Mouse (Mus musculus) kidney, adult 2 months (tissue): ENCODE measurements around the gene Psmb7. TPM values are rescaled to one million over a fixed set of nuclear protein-coding genes. Genes with fewer than 3 reads are reported as not detected.
A peak's percentile ranks its signal among the peaks of the same experiment; 100 is the strongest.

Experiments used
- DNase-seq: peaks from one replicate; pipeline ENCODE4 v3.0.0; 2021
- H3K27ac ChIP-seq: fragments of 200-500 bp; 2 replicates; pipeline ENCODE4 v1.5.1; 2012; ENCODE audit warnings: low read depth, low read length, control low read depth, inconsistent platforms; ENCODE audit not compliant: insufficient read depth
- H3K27me3 ChIP-seq: fragments of 200-500 bp; replicated peaks from 2 replicates; pipeline ENCODE4 v1.6.1; 2012; ENCODE audit warnings: mild to moderate bottlenecking, moderate library complexity, low read length, inconsistent platforms; ENCODE audit not compliant: control insufficient read depth, insufficient read depth
- H3K36me3 ChIP-seq: fragments of 200-500 bp; 2 replicates; pipeline ENCODE4 v1.6.1; 2012; ENCODE audit warnings: mild to moderate bottlenecking, moderate library complexity, low read length, inconsistent platforms; ENCODE audit not compliant: control insufficient read depth, insufficient read depth
- H3K4me1 ChIP-seq: fragments of 200-500 bp; 2 replicates; pipeline ENCODE4 v1.6.1; 2011; ENCODE audit warnings: low read length; ENCODE audit not compliant: control insufficient read depth, insufficient read depth
- H3K4me3 ChIP-seq: fragments of 200-500 bp; 2 replicates; pipeline ENCODE4 v1.5.1; 2011; ENCODE audit warnings: mild to moderate bottlenecking, low read depth, low read length, control low read depth; ENCODE audit not compliant: insufficient read depth
- CTCF ChIP-seq: fragments of 200-500 bp; conservative IDR thresholded peaks from 2 replicates; pipeline ENCODE4 v1.5.1; 2011; ENCODE audit warnings: low read depth, mild to moderate bottlenecking, control low read depth, low read length, moderate library complexity, mixed read lengths; ENCODE audit not compliant: insufficient read depth, insufficient read length
- POLR2A ChIP-seq: fragments of 200-500 bp; IDR thresholded peaks from one replicate; pipeline ENCODE4 v1.6.1; 2011; ENCODE audit warnings: low read depth, low read length, control low read depth
- WGBS: fragments of 180-500 bp; shearing (Covaris S2); methylation state at CpG from one replicate; pipeline ENCODE4 v1.1.7; 2018; 5-methylcytosine and 5-hydroxymethylcytosine counted together
- polyA plus RNA-seq: library from polyadenylated mRNA; depleted of rRNA; stranded (reverse); fragments of >200 nt; gene quantifications from 2 replicates; pipeline ENCODE4 v1.2.3, GENCODE M21; 2012

Psmb7 gene
- polyA plus RNA-seq, 1 experiment = 136 TPM

DNA sequence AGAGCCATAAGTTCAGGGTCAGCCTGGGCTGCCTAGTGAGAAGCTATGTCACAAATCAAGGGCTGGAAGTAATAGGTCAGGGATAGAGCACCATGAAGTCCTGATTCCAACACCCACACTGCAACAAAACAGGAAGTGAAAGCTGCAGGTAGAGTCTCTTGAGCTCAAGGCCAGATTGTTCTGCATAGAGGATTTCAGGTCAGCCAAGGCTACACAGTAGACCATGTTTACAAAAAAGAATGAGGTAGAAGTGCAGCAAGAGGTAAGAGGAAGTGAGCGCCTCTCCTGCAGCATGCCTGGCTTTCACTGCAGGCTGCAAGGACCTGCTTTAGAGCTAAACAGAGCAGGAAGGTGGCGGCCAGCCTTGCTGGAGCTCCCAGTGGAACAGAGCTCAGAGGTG lies 69.2 kb downstream of the Psmb7 start:
- H3K27ac ChIP-seq = no peak overlapping the region
- no peaks in the 10 kb centered on the region for H3K4me1 ChIP-seq
- H3K36me3 ChIP-seq = no peaks in the 10 kb centered on the region
- no peak overlapping the region for H3K4me3 ChIP-seq
- no peak for TF ChIP-seq POLR2A
- TF ChIP-seq CTCF = no peak
- 94% methylated on average over 2 of the region's 2 CpGs for WGBS
- no peak for DNase-seq
- H3K27me3 ChIP-seq = no peaks in the 10 kb centered on the region

DNA sequence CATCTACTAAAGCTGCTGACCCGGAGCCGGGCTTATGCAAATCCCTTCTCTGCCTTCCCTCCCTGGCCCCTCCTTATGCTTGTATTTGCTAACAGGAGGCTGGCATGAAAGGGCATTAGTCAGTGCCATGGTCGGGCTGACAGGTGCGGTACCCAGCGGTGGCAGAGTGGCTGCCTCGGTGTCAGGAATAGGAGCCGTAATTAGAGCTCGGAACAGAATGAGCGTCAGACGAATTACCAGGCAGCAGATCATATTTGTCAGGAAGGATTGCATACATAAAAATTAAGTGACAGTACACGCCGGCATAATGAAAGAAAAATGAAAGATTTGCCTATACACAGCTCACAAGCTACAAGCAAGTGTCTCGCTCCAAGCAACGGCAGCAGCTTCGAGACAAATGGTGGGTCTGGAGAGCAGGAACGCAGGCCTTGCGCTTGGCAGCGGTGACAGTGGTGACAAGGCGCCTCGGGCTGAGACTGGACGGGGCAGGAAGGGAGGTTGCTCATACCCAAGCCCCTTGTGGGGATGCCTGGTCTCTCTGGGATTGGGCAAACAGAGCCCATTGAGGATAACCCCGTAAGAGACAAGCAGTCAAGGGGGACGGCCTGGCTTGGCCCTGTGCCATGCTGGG lies 71.8 kb downstream of the Psmb7 start:
- 85% methylated on average over 23 of the region's 23 CpGs for WGBS
- no peaks in the 10 kb centered on the region for H3K36me3 ChIP-seq
- H3K27me3 ChIP-seq = no peaks in the 10 kb centered on the region
- no peak overlapping the region for H3K4me3 ChIP-seq
- no peak overlapping the region for H3K27ac ChIP-seq
- DNase-seq = no peak
- no peaks in the 10 kb centered on the region for H3K4me1 ChIP-seq
- TF ChIP-seq CTCF (no peak), POLR2A (no peak)

DNA sequence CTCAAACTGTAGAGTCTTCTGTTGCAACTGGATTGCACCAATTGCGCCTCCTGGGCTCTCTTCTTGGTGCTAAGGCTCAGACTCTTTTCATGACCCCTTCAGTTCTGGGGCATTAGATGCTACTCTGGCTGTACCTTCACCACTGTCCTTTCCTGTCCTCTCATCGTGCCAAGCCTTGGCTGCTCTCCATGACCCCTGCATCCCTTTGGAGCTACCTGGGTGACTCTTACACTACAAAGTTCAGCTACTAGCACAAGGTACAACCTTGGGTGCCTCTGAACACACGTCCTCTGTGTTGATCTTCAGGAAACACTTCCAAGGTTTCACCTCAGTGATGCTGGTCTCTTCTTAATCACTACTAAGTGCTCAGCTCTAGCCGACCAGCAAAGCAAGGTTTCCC lies 81.3 kb downstream of the Psmb7 start:
- no peaks in the 10 kb centered on the region; the same call in 1 of the 2 replicates for H3K36me3 ChIP-seq
- WGBS = 68% methylated on average over 4 of the region's 4 CpGs
- DNase-seq = peak; percentile 48

DNA sequence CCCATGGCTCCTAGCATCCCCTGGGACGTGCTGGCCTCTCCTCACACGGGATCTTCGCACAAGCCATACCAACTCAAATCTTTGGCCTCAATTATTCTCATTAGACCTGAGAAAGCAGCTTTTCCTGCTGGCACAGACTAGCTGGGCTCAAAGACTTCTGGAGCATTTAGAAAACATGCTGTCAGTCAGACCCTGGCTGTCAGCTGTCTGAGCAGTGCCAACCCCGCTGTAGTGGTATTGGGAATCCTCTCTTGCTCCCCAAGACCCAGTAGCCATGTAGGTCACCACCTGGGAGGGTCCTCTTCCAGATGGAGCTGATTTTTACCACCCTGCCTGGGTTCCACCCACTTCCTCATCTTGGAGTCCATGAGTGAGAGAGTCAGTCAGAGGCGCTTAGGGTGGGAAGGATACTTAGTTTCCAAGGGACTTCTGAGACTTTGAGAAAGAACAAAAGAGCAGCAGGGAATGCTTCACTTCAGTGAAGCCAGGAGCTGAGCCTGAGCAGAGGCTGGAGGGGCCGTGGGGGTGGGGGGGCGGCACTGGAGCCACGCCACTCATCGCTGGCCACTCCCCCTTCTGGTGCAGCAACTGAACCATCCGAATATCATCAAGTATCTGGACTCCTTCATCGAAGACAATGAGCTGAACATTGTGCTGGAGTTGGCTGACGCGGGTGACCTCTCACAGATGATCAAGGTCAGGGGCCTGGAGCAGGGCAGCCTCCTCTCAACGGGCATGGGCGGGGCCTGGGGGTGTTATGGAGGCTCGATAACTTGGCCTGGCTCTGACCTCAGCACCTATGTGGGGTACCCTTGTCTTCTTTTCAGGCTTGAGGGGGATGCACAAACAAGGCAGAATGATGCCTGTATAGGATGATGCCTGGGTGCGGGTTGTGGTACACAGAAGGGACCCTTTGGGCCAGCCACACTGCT lies 83.3 kb downstream of the Psmb7 start:
- no peak overlapping the region for H3K4me3 ChIP-seq
- no peaks in the 10 kb centered on the region for H3K4me1 ChIP-seq
- no peaks in the 10 kb centered on the region for H3K27me3 ChIP-seq
- no peak overlapping the region for H3K27ac ChIP-seq
- TF ChIP-seq POLR2A (no peak), CTCF (no peak)
- WGBS = 76% methylated on average over 17 of the region's 17 CpGs
- DNase-seq = no peak
- no peaks in the 10 kb centered on the region for H3K36me3 ChIP-seq

More for the DNA sequence above, 81.3 kb downstream of the Psmb7 start:
- Histone ChIP-seq H3K27me3 (no peaks in the 10 kb centered on the region), H3K27ac (no peak overlapping the region), H3K4me1 (no peaks in the 10 kb centered on the region), H3K4me3 (no peak overlapping the region)
- TF ChIP-seq POLR2A = no peak
- no peak for TF ChIP-seq CTCF

DNA sequence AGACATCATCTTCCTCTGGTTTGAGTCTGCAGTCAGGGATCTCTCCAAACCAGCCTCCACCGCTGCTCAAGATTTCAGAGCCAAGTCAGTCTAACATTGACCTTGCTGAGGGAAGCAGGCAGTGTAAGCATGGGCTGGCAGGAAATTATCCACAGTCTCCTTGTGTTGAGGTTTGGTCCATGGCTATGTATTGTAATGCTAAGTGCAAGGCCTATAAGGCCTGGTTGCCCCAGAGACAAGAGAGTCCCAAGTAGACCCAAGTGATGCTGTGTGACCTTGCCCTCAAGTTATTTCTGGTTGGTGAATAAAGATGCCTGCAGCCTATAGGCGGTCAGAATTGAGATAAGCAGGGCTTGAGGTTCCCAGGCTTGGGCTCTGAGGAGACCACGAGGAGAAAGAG lies 87.2 kb downstream of the Psmb7 start:
- DNase-seq = no peak
- 95% methylated on average over 3 of the region's 3 CpGs for WGBS
- Histone ChIP-seq H3K27ac (no peak overlapping the region), H3K4me1 (no peaks in the 10 kb centered on the region), H3K27me3 (no peaks in the 10 kb centered on the region), H3K36me3 (no peaks in the 10 kb centered on the region), H3K4me3 (no peak overlapping the region)
- no peak for TF ChIP-seq POLR2A

DNA sequence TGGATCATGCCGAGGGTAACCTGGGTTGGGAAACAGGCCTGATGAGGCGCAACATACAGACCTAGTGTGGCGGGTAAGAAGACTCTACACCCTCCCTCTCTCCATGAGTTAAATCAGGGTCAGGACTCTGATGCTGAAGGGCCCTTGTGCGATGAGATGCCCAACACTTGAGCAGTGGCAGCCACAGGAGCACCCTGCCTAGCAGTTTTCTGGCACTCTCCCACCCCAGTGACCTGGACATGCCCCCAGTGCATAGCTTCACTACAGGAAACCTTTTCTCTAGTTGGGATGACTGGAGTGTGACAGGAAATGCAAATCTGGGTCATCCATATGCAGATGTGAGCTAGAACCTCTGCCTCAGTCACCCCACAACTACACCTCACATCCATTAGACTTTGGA lies 88.2 kb downstream of the Psmb7 start:
- Histone ChIP-seq H3K27ac (no peak overlapping the region), H3K36me3 (no peaks in the 10 kb centered on the region), H3K4me3 (no peak overlapping the region), H3K4me1 (no peaks in the 10 kb centered on the region), H3K27me3 (no peaks in the 10 kb centered on the region)
- 89% methylated on average over 4 of the region's 4 CpGs for WGBS
- TF ChIP-seq POLR2A (no peak), CTCF (no peak)
- no peak for DNase-seq

DNA sequence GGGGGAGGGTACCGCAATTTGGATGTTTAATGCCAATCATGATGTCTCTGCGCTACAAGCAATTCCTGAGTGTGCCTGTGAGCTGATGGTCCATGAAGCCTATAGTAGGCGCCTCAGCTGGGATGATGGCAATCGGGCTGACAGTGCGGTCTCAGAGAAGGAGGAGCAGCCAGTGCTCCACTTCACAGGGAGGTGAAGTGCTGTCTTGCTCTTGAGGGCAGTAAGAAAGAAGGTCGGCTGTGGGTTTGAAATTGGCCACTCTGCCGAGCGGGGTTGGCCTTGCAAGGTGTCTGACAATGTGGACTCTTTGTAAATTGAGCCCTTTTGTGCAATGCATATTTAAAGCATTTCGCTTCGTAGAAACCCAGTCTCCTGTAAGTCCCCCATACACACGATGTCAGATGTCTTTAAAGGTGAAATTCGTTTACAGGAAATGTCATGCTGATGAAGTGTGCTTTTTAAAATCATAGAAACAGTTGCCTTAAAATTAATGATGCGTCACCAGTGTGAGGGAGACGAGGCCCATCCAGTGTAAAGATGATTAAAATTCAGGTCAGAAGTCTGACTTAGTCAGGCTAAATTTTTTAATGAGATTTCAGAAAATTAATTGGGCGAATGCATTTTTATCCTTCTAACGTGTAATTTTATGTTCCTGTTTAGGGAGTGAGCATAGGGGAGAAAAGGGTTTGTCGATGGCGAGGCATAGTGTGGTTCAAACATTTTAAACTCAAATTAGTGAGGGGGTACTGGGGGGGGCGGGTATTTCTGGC lies 89.5 kb downstream of the Psmb7 start:
- TF ChIP-seq CTCF (no peak), POLR2A (no peak)
- WGBS = 70% methylated on average over 19 of the region's 19 CpGs
- Histone ChIP-seq H3K27me3 (no peaks in the 10 kb centered on the region), H3K4me3 (no peak overlapping the region), H3K4me1 (no peaks in the 10 kb centered on the region), H3K36me3 (no peaks in the 10 kb centered on the region), H3K27ac (no peak overlapping the region)
- DNase-seq = no peak
